Mouse (Mus musculus) gastrocnemius, adult 2 months (tissue): ENCODE results near the gene Nosip. TPM values are rescaled to one million over a fixed set of nuclear protein-coding genes. Genes with fewer than 3 reads are reported as not detected.
"Not testable (repeated sequence)": the region's sequence is repeated elsewhere in the genome, so short reads cannot be mapped to it uniquely, and the experiment has no call there.

ENCODE experiments used
- DNase-seq: peaks from one replicate; pipeline ENCODE4 v3.0.0; 2022
- H3K27ac ChIP-seq: fragments of 200-600 bp; 2 replicates; pipeline ENCODE4 v1.8.1; 2022; ENCODE audit warnings: mild to moderate bottlenecking
- H3K4me3 ChIP-seq: fragments of 200-600 bp; 2 replicates; pipeline ENCODE4 v1.8.1; 2022; ENCODE audit warnings: mild to moderate bottlenecking, moderate library complexity
- CTCF ChIP-seq: fragments of 200-600 bp; IDR thresholded peaks from 2 replicates; pipeline ENCODE4 v1.8.1; 2022; ENCODE audit warnings: antibody characterized with exemption, mild to moderate bottlenecking, moderate library complexity
- intact Hi-C: fragments of 180-260 bp; cut with DNase I; formaldehyde crosslinking; loops from one replicate; pipeline ENCODE4 v1.15.1; 2025
- total RNA-seq, 2 experiments: library from RNA; stranded (reverse); gene quantifications; 2 replicates each; pipeline ENCODE4 v1.2.3; 2021

The Nosip gene
- total RNA-seq, 2 experiments from 2014 or later = 30.2 to 32.9 TPM

DNA sequence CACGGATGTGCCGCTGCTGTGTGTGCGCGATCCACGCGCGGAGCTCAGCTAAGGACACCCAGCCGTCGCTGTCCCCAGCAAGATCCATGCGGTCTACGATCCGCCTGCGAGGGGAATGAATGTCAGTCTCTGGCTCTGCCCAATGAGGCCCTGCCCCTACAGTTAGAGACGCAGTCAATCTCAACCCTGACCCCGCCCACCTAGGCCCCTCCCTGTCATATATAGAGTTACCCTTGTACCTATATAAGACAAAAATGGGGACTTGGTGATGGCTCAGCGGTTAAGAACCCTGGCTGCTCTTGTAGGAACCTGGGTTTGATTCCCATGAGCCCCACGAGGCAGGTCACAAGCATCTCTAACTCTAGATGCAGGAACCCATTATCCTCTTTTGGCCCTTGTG is 26.4 kb downstream of the Nosip start:
- no peak for DNase-seq
- no peak for TF ChIP-seq CTCF
- intact Hi-C loops = no loop called here
- H3K27ac ChIP-seq = no peak overlapping the region
- H3K4me3 ChIP-seq = no peak overlapping the region

DNA sequence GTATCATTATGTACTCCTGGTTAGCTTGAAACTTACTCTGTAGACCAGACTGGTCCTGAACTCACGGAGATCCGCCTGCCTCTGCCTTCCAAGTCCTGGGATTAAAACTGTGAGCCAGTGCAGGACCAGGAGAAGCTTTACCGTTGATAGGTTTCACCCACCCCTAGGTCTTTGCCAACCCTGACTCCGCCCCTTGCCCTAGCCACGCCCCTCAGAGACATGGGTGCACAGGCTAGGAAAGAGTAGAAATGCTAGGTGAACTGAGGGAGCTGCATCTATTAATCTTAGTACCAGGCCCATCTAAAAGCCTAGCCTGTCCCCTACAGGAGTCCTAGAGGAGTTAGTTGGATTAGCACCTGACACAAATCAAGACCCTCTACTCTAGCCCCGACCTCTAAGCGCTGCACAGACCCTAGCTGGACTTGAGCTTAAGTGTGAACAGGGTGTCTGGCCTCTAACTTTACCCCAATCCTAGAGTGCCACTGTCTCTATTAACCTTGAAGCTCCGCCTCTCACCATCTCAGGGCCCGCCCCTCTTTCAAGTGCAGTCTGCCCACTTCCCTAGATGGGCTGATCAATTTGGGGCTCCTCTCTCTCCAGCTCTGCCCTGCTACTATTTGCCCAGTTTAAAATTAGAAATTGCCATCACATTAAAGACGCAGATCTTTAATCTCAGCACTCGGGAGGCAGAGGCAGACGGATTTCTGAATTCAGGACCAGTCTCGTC is 28.2 kb downstream of the Nosip start:
- intact Hi-C loops = no loop called here
- Histone ChIP-seq H3K27ac (peak overlapping the region; percentile 82), H3K4me3 (peak overlapping the region; percentile 71)

DNA sequence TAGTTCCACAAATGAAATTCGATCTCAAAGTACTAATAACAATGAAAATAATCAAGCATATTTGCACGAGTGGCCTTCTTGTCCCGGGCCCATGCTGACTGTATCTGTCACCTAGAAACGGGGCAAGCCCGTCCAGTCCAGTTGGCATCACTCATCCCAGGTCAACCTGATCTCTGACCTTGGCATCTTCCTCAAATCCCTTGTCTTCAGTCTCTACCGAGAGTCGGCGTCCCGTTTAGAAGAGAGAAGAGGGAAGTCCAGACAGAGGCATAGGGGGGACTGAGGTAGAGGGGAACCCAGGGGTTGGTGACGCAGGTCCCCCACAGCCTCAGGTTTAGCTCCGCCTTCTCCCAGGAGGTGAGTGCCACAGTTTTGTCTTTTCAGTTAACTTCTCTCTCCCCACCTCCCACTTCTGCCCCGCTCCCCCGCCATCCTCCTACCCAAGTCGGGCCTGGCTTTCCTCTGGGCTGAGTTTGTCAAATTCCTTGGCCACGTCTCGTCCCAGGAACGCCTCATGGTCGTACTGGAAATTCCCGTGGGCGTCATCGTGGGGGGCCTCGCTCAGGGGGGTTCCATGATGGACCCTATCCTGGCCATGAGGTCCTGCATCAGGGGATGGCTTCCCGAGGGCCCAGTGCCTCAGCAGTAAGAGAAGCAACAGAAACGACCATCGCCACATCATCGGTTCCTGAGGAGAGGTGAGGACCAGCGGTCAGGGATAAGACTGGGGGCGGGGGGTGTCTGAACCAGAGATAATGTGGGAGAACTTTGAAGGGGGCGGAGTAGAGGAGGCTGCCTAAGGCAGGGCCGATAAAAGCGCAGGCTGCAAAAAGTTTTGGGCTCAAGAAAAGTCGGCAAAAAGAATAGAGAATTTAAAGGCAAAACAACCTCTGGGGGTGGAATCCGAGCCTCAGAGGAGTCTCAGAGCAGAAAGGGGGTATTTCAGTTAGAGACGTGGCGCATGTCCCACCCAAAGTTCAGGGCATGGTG is 29.1 kb downstream of the Nosip start:
- DNase-seq = peak; percentile 51
- intact Hi-C loops = no loop called here
- Histone ChIP-seq H3K27ac (peak overlapping the region; percentile 82), H3K4me3 (peak overlapping the region; percentile 71)
- TF ChIP-seq CTCF = no peak

More for the DNA sequence above, 28.2 kb downstream of the Nosip start:
- no peak for DNase-seq
- TF ChIP-seq CTCF = no peak

DNA sequence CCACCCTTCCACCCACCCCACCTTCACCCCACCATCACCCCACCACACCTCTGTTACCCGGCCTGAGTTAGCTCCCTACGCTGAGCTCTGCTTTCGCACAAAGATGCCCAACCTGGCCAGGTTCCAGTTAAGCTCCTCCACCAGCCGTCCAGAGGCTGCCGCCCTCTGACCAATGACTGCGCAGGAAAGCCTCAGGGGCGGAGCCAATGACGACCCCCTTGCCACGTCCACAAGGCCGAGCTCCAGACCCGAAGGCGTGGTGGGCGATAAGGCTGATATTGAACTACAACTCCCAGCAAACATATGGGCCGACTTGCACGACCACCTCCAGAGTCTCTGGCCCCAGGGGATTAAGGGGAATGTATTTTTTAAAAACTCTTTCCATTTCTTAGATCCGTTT is 29.8 kb downstream of the Nosip start, which contains the start of gene Rcn3:
Rcn3 (minus strand) TSS at position 174 of the 400 bp plus-strand sequence.
- intact Hi-C loops = no loop called here
- H3K4me3 ChIP-seq = peak within 1 kb of the TSS; percentile 71
- peak; percentile 90 for DNase-seq
- TF ChIP-seq CTCF = no peak
- peak within 1 kb of the TSS; percentile 82 for H3K27ac ChIP-seq

DNA sequence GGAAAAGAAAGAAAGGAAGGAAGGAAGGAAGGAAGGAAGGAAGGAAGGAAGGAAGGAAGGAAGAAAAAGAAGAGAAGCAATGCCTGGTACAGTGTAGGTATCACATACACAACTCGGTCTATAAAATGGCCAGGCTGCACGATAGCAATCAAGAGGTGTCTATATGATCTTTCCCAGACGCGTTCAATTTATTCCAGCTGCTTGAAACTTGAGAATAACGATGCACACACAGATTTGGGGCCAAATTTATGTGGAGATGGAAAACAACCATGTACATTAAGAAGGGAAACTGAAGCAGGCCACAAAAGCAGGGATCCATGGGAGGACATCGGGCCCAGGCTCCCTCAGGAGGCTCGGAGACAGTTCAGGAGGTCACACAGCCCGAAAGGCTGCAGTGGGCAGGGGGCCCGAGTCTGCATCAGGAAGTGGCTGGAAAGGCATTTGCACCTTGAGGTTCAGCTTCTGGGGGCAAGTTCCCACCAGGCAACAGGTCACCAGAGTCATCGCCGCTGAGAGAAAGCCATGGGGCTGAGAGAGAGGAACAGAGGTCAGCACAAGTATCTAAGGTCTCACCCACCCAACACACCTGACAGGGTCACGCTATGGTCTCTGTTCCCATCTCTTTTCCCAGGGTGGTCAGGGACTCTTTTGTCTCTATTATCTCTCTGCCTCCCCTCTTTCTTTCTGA is 30.7 kb downstream of the Nosip start:
- Histone ChIP-seq H3K4me3 (no peak overlapping the region), H3K27ac (peak overlapping the region; percentile 46; the same call in 1 of the 2 replicates)
- no peak for TF ChIP-seq CTCF
- intact Hi-C loops = no loop called here
- DNase-seq = no peak

DNA sequence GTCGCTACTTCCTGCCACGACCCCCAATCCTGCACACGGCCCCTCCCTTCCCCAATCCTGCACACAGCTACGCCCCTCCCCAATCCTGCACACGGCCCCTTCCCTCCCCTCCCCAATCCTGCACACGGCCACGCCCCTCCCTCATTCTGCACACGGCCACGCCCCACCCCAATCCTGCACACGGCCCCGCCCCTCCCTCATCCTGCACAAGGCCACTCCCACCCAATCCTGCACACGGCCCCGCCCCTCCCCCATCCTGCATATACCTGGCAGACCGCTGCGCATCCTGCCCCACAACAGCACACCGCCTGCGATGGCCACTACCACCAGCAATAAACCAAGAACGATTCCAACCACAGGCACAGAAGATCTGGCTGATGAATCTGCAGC is 31.3 kb downstream of the Nosip start:
- intact Hi-C loops = no loop called here
- H3K27ac ChIP-seq = 0 out of 2 replicates have a peak overlapping the region, but pooled peaks have one; percentile 12
- TF ChIP-seq CTCF = no peak
- no peak overlapping the region for H3K4me3 ChIP-seq
- DNase-seq = no peak

DNA sequence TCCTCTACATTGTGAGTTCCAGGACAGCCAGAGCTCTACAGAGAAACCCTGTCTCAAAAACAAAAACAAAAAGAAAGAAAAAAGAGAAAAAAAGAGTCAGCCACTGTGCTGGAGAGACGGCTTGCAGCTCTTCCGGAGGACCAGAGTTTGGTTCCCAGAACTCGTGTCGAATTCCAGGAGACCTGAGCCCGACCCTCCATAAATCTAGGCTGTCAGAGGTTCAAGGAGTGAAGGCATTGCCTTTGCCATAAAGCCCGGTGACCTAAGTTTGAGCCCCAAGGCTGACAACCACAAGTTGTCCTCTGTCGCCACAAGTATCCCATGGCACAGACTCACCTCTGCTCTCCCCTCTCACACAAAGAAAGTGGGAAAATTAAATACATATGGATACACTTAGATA is 31.9 kb downstream of the Nosip start:
- DNase-seq = no peak
- intact Hi-C loops = no loop called here
- no peak overlapping the region for H3K4me3 ChIP-seq
- 0 out of 2 replicates have a peak overlapping the region, but pooled peaks have one; percentile 12 for H3K27ac ChIP-seq
- TF ChIP-seq CTCF = no peak

DNA sequence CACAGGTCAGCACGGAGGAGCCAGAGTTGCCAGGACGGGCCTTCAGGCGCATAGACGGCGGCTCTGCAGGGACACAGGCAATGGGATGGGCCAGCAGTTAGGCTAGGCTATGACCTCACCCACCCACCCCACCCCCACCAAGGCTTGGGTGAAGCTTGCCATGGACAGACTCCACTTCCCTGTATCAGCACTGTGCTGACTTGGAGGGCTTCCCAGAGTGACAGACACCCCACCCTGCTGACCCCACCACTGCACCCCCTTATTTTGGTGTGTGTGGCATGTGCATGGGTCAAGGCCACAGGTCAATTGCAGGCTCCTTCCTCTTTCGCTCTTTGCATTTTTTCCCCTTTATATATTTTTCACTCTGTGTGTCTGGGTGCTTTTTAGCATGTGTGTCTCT is 33.1 kb downstream of the Nosip start:
- peak overlapping the region; percentile 62; the same call in 1 of the 2 replicates for H3K27ac ChIP-seq
- no peak overlapping the region for H3K4me3 ChIP-seq
- intact Hi-C loops = no loop called here
- peak; percentile 56 for DNase-seq
- TF ChIP-seq CTCF = no peak

DNA sequence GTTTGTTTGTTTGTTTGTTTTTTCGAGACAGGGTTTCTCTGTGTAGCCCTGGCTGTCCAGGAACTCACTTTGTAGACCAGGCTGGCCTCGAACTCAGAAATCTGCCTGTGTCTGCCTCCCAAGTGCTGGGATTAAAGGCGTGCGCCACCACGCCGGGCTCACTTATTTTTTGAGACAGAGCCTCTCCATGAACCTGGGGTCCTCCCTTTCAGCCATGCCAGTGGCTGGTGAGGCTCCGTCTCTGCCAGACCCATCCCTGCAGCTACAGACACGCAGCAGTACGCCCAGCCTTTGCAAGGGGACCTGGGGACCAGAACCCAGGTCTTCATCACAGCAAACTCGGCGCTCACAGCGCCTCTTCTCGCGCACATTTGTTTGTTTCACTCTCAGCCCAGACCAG is 33.7 kb downstream of the Nosip start:
- intact Hi-C loops, H3K27ac ChIP-seq, H3K4me3 ChIP-seq, DNase-seq: not testable (repeated sequence)

DNA sequence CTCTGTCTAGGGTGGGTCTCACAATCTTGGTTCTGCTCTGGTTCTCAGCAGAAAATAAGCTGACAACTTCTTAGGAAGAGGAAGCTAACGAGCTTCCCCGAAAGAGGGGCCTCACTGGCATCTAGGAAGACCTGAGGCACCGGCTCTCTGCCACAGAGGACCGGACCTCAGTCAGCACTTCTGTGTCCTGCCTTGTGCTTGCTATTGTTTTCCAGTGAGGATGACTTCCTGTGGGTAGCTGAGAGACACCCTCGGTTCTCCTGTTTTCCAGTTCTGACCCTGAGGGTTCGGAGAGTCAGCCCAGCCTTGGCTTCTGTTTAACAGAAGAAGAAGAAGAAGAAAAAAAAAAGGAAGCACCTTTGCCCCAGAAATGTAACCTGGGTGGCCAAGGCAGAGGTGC is 35.2 kb downstream of the Nosip start:
- no peak for TF ChIP-seq CTCF
- intact Hi-C loops = no loop called here
- Histone ChIP-seq H3K27ac (peak overlapping the region; percentile 56), H3K4me3 (no peak overlapping the region)
- DNase-seq = no peak

DNA sequence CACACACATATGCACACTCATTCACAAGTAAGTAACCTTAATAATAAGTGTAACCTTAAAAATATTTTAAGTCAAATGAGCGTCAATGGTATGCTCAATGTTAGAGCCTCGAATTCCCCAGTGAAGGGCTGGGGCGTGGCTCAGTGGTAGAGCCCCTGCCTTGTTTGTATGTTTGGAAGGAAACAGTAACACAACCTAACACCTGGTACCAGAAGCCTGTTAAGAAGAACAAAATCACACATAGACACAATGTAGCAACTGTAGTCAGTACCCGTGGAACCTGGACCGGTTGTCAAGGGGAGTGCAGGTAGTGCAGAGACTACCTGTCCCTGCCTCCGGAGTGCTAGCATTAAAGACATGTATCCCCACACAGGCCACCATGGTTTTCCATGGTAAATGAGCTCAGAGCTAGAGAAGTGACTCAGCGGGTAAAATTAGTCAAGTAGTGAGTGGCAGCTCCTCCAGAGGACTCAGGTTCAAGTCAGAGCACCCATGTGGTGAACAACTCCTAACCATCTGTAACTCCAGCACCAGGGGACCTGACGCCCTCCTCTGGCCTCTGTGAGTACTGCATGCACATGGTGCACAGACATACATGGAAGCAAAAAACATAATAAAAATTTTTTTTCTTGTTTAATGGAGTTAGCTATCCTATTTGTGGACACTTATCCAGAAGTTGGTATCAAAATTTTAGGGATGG is 36.5 kb downstream of the Nosip start:
- peak; percentile 47 for TF ChIP-seq CTCF
- no peak for DNase-seq
- Histone ChIP-seq H3K4me3 (no peak overlapping the region), H3K27ac (no peak overlapping the region)
- intact Hi-C loops = no loop called here

DNA sequence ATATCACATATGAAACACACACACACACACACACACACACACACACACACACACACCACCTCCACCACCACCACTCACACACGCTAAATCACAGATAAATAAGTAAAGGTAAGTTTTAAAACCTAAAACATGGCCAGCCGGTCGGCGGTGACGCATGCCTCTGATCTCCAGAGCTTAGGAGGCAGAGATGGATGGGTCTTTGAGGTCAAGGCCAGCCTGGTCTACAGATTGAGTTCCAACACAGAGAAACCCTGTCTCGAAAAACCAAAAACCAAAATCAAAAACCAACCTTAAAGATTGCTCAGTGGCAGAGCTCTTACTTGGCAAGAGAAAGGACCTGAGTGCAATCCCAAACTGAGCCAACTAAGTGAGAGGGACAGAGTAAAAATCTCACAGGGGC is 37.8 kb downstream of the Nosip start:
- intact Hi-C loops = no loop called here

More for the DNA sequence above, 37.8 kb downstream of the Nosip start:
- Histone ChIP-seq H3K4me3 (peak overlapping the region; percentile 72), H3K27ac (peak overlapping the region; percentile 49)
- TF ChIP-seq CTCF = no peak
- DNase-seq = no peak
